Comparison of ENCODE assay signal across 8 mouse cellular contexts in genomic region chrX:12873230-12873629, GRCm38 (mm10).
DNase-seq lines count a peak whose midpoint lies in the region; ATAC-seq and TF ChIP-seq lines count a peak whose summit lies in the region.

No protein-coding gene starts in this region.

- H3K4me1 ChIP-seq in liver, embryonic 11.5 days (replicated peaks; ENCODE audit: control insufficient read depth, insufficient read depth, low read length) = no peaks in the 10 kb centered on the region
- H3K4me1 ChIP-seq in embryonic facial prominence, embryonic 14.5 days (ENCODE audit: control insufficient read depth, insufficient read depth, low read length) = no peaks in the 10 kb centered on the region
- no peaks in the 10 kb centered on the region for H3K4me1 ChIP-seq in limb, embryonic 13.5 days
- H3K4me1 ChIP-seq in olfactory bulb, adult 2 months (ENCODE audit: control insufficient read depth, insufficient read depth, low read length) = no peaks in the 10 kb centered on the region

- H3K27ac ChIP-seq in liver, embryonic 11.5 days (ENCODE audit: low read depth, low read length) = no peak overlapping the region
- H3K27ac ChIP-seq in embryonic facial prominence, embryonic 14.5 days (replicated peaks; ENCODE audit: low read depth, low read length) = no peak overlapping the region
- no peak overlapping the region for H3K27ac ChIP-seq in limb, embryonic 13.5 days
- H3K27ac ChIP-seq in olfactory bulb, adult 2 months (ENCODE audit: insufficient read depth, low read depth, low read length) = peak overlapping the region; percentile 83; the same call in 1 of the 2 replicates

- no peak for DNase-seq in liver, embryonic 11.5 days (ENCODE audit: low spot score)
- no peak for DNase-seq in liver
- no peak for DNase-seq in embryonic facial prominence, embryonic 14.5 days (ENCODE audit: low spot score)
- DNase-seq in c-Kit-positive CD71-positive TER-119-positive erythroid progenitor cells, embryonic 14.5 days (ENCODE audit: low spot score) = no peak
- no peak for DNase-seq in urinary bladder, adult 2 months (ENCODE audit: low spot score)
- DNase-seq in layer of hippocampus, adult 11-12 months (ENCODE audit: low spot score) = no peak

- 46% methylated on average over 6 of the region's 6 CpGs for WGBS in liver, embryonic 11.5 days
- WGBS in embryonic facial prominence, embryonic 14.5 days = 30% methylated on average over 6 of the region's 6 CpGs
- 38% methylated on average over 6 of the region's 6 CpGs for WGBS in limb, embryonic 13.5 days
- WGBS in olfactory bulb, adult 2 months = 30% methylated on average over 6 of the region's 6 CpGs

- no peaks in the 10 kb centered on the region for H3K9me3 ChIP-seq in liver, embryonic 11.5 days (ENCODE audit: control insufficient read depth, low read length)
- no peaks in the 10 kb centered on the region for H3K9me3 ChIP-seq in embryonic facial prominence, embryonic 14.5 days (ENCODE audit: control insufficient read depth, low read length)
- H3K9me3 ChIP-seq in limb, embryonic 13.5 days = no peaks in the 10 kb centered on the region

- no peaks in the 10 kb centered on the region for H3K36me3 ChIP-seq in liver, embryonic 11.5 days (ENCODE audit: control insufficient read depth, insufficient read depth, low read length)
- no peaks in the 10 kb centered on the region for H3K36me3 ChIP-seq in embryonic facial prominence, embryonic 14.5 days (ENCODE audit: control insufficient read depth, insufficient read depth, low read length)
- H3K36me3 ChIP-seq in limb, embryonic 13.5 days = no peaks in the 10 kb centered on the region

- H3K9ac ChIP-seq in liver, embryonic 11.5 days (ENCODE audit: low read depth, low read length) = no peak overlapping the region
- no peak overlapping the region for H3K9ac ChIP-seq in embryonic facial prominence, embryonic 14.5 days (ENCODE audit: low read depth, low read length)
- no peak overlapping the region for H3K9ac ChIP-seq in limb, embryonic 13.5 days

- ATAC-seq in liver, embryonic 11.5 days (replicated peaks; ENCODE audit: low FRiP score) = no peak
- ATAC-seq in embryonic facial prominence, embryonic 14.5 days (ENCODE audit: low read depth) = peak; percentile 44
- ATAC-seq in limb, embryonic 13.5 days (ENCODE audit: low FRiP score, low read depth) = no peak

- peak overlapping the region; percentile 31; the same call in 1 of the 2 replicates for H3K4me3 ChIP-seq in liver, embryonic 11.5 days (ENCODE audit: low read depth, low read length)
- H3K4me3 ChIP-seq in embryonic facial prominence, embryonic 14.5 days (ENCODE audit: low read depth, low read length) = peak overlapping the region; percentile 35
- H3K4me3 ChIP-seq in limb, embryonic 13.5 days = peak overlapping the region; percentile 36
- H3K4me3 ChIP-seq in olfactory bulb, adult 2 months (ENCODE audit: insufficient read depth, low read depth, low read length) = peak overlapping the region; percentile 54

- H3K4me2 ChIP-seq in liver, embryonic 11.5 days = peak overlapping the region; percentile 49; the same call in 1 of the 2 replicates
- H3K4me2 ChIP-seq in embryonic facial prominence, embryonic 14.5 days (ENCODE audit: low read depth, low read length) = peak overlapping the region; percentile 36
- peak overlapping the region; percentile 52 for H3K4me2 ChIP-seq in limb, embryonic 13.5 days (replicated peaks)

- TF ChIP-seq POLR2A in olfactory bulb, adult 2 months (IDR thresholded peaks at IDR 0.05; ENCODE audit: insufficient read depth, low read depth, low read length) = no peak

- no peak for TF ChIP-seq CTCF in olfactory bulb, adult 2 months (IDR thresholded peaks at IDR 0.05; ENCODE audit: insufficient read depth, low read depth, low read length)

- H3K27me3 ChIP-seq in liver, embryonic 11.5 days (replicated peaks; ENCODE audit: control insufficient read depth, insufficient read depth, low read length) = no peaks in the 10 kb centered on the region
- H3K27me3 ChIP-seq in embryonic facial prominence, embryonic 14.5 days (replicated peaks; ENCODE audit: control insufficient read depth, insufficient read depth, low read length) = no peaks in the 10 kb centered on the region
- no peaks in the 10 kb centered on the region for H3K27me3 ChIP-seq in limb, embryonic 13.5 days
